Mouse (Mus musculus): ENCODE data around the gene Mob3c.

DNA sequence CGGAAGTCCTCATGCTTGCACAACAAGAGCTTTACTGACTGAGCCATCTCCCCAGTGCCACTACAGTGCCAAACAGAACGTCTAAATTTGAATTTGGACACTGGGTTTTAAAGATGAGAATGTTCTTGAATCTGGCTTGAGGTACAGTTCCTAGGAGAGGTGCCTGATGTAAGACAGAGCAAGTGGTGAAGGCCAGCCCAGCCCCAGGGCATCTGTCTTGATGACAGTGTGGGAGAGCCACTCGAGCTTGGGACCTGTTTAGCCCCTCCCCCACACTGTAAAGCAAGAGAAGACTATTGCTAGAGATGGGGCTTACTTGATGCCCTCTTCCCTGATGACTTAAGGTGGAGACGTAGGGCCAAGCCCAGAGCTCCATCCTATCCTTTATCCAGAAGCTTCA, 54.3 kb downstream of the Mob3c start:
- TF ChIP-seq GATA1 (IDR thresholded peaks at IDR 0.05; ENCODE audit: borderline replicate concordance, low read length) (no peak), FLI1 (IDR thresholded peaks at IDR 0.05; ENCODE audit: low read length) (no peak)

All from megakaryocyte, embryonic 14.5 days (primary cell).